Mouse (Mus musculus): Measurements from ENCODE around the gene Gpatch3. TPM values are rescaled to one million over a fixed set of nuclear protein-coding genes. Genes with fewer than 3 reads are reported as not detected.

Gene Gpatch3
- polyA plus RNA-seq, 1 experiment from 2014 or later = 4.5 TPM

DNA sequence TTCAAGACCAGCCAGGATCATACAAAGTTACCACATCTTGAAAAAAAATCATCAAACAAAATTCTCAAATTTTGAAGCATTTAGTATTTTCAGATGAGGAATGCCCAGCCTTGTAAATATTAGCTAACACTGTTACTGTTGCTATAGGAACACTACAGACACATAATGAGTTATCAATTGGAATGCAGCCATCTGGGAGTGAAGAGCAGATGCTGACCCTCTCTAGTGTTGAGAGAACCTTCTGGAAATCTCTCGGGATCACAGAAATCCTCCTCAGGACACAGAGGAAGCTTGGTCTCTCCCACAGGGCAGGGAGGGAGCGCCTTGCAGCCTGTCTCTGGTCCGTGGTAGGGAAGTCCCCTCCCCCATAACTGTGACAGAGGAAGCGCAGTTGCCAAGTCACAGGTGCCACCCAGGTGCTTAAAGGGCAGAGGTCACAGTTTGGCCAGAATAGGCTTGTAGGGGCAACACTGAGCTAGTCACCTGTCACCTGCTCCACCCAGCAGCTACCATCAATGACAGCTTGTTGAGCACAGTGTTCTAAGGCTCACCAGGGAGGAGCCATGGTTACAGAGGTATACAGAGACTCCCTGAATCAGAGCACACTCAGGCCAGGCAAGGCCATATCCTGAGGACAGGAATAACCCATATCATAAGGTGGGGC is 45.1 kb downstream of the Gpatch3 start:
- TF ChIP-seq EP300 (IDR thresholded peaks at IDR 0.05; ENCODE audit: low read depth) (no peak), CTCF (IDR thresholded peaks at IDR 0.05; ENCODE audit: low read depth) (no peak)
- no peak overlapping the region for H3K27ac ChIP-seq (ENCODE audit: low read depth)
- no peaks in the 10 kb centered on the region for H3K9me3 ChIP-seq (ENCODE audit: low read length)
- H3K4me3 ChIP-seq (ENCODE audit: low read depth, low read length) = no peak overlapping the region
- DNase-seq = no peak
- no peak overlapping the region for H3K9ac ChIP-seq (replicated peaks)
- 0 out of 2 replicates have a peak, but pooled peaks cover 15% of the 10 kb centered on the region for H3K36me3 ChIP-seq (replicated peaks; ENCODE audit: insufficient read depth, low read length)
- no peak overlapping the region for H3K4me2 ChIP-seq (ENCODE audit: low read depth, low read length)
- ATAC-seq = peak; percentile 12; the same call in 1 of the 2 replicates
- WGBS (ENCODE audit: insufficient replicate concordance) = 51% methylated on average over 4 of the region's 4 CpGs
- no peaks in the 10 kb centered on the region for H3K27me3 ChIP-seq (ENCODE audit: insufficient read depth, low read length)
- peaks cover 22% of the 10 kb centered on the region for H3K4me1 ChIP-seq (ENCODE audit: insufficient read depth)

DNA sequence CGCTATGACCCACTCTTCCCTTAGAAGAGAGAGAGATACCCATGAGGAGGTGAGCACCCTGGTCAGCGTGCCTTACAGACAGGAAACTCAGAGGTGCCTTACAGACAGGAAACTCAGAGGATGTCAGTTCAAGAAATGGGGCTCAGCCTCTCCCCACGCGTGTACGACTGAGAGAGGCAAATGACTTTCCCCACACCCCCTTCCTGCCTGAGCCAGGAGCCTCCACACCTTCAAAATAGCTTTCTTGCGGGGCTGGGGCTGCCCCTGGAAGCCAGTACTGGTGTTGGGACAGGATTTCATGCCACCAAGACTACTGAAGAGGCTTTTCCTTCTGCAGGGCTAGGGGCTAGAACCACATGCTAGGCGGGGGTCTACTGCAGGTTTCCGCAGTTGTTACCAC is 46.1 kb downstream of the Gpatch3 start:
- Histone ChIP-seq H3K4me3 (ENCODE audit: low read depth, low read length) (no peak overlapping the region), H3K4me2 (ENCODE audit: low read depth, low read length) (no peak overlapping the region), H3K36me3 (replicated peaks; ENCODE audit: insufficient read depth, low read length) (0 out of 2 replicates have a peak, but pooled peaks cover 12% of the 10 kb centered on the region), H3K9me3 (ENCODE audit: low read length) (no peaks in the 10 kb centered on the region), H3K27ac (ENCODE audit: low read depth) (peak overlapping the region; percentile 48; the same call in 1 of the 2 replicates), H3K4me1 (ENCODE audit: insufficient read depth) (peaks cover 32% of the 10 kb centered on the region), H3K9ac (replicated peaks) (no peak overlapping the region), H3K27me3 (ENCODE audit: insufficient read depth, low read length) (no peaks in the 10 kb centered on the region)
- WGBS (ENCODE audit: insufficient replicate concordance) = 63% methylated on average over 8 of the region's 8 CpGs
- TF ChIP-seq CTCF (IDR thresholded peaks at IDR 0.05; ENCODE audit: low read depth) (no peak), EP300 (IDR thresholded peaks at IDR 0.05; ENCODE audit: low read depth) (no peak)
- ATAC-seq (no peak), DNase-seq (no peak)

DNA sequence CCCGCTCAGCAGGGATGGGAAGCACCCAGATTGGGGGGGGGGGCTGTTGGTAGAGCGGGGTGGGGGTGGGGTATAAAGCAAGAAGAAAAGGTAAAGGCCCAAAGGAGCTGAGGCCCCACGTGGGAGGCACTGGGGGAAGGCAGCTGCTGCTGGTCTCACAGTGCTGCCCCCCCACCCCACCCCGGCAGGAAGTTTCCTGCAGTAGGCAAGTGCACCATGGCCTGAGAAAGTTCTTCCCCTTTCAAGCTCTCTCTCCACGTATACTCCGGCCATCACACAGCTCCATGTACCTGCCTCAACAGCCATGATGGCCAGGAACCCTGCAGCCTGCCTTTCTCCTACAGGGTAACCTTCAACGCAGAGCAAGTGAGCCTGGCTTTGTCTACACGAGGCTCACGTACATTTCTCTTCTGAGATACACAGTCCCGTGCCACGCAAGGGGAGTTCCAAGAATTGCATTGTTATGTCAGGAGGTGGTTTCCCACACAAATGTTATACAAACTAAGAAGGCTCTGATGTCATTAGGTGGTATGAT is 47.7 kb downstream of the Gpatch3 start:
- WGBS (ENCODE audit: insufficient replicate concordance) = 50% methylated on average over 11 of the region's 11 CpGs
- no peak overlapping the region for H3K4me2 ChIP-seq (ENCODE audit: low read depth, low read length)
- no peak for DNase-seq
- H3K27ac ChIP-seq (ENCODE audit: low read depth) = 0 out of 2 replicates have a peak overlapping the region, but pooled peaks have one; percentile 45
- no peak overlapping the region for H3K4me3 ChIP-seq (ENCODE audit: low read depth, low read length)
- no peaks in the 10 kb centered on the region for H3K9me3 ChIP-seq (ENCODE audit: low read length)
- peaks cover 36% of the 10 kb centered on the region for H3K4me1 ChIP-seq (ENCODE audit: insufficient read depth)
- no peak overlapping the region for H3K9ac ChIP-seq (replicated peaks)
- H3K36me3 ChIP-seq (replicated peaks; ENCODE audit: insufficient read depth, low read length) = peaks cover 18% of the 10 kb centered on the region; the same call in 1 of the 2 replicates
- no peaks in the 10 kb centered on the region for H3K27me3 ChIP-seq (ENCODE audit: insufficient read depth, low read length)
- TF ChIP-seq CTCF (IDR thresholded peaks at IDR 0.05; ENCODE audit: low read depth) = no peak
- no peak for TF ChIP-seq EP300 (IDR thresholded peaks at IDR 0.05; ENCODE audit: low read depth)
- ATAC-seq = no peak

DNA sequence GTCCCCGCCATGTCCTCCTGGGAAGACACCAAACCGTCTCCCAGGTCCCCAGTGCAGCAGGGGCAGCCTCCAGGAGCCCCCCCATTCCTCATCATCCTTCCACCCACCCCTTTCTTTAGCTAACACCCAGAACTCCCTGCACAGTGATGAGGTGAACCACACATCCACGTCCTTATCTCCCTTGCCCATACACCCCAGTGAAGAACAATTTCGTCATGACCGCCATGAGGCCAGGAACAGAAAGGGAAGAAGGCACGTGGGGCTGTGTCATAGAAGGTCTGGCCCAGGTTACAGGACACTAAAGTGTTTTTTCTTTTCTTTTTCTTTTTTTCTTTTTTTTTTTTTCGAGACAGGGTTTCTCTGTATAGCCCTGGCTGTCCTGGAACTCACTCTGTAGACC is 50.3 kb downstream of the Gpatch3 start:
- no peak overlapping the region for H3K4me2 ChIP-seq (ENCODE audit: low read depth, low read length)
- no peaks in the 10 kb centered on the region for H3K27me3 ChIP-seq (ENCODE audit: insufficient read depth, low read length)
- peaks cover 18% of the 10 kb centered on the region; the same call in 1 of the 2 replicates for H3K36me3 ChIP-seq (replicated peaks; ENCODE audit: insufficient read depth, low read length)
- peak overlapping the region; percentile 85; the same call in 1 of the 2 replicates for H3K27ac ChIP-seq (ENCODE audit: low read depth)
- peak; percentile 65; the same call in 1 of the 2 replicates for TF ChIP-seq EP300 (IDR thresholded peaks at IDR 0.05; ENCODE audit: low read depth)
- no peak for TF ChIP-seq CTCF (IDR thresholded peaks at IDR 0.05; ENCODE audit: low read depth)
- DNase-seq (no peak), ATAC-seq (peak; percentile 73)
- H3K4me1 ChIP-seq (ENCODE audit: insufficient read depth) = peaks cover 33% of the 10 kb centered on the region
- H3K9me3 ChIP-seq (ENCODE audit: low read length) = no peaks in the 10 kb centered on the region
- H3K4me3 ChIP-seq (ENCODE audit: low read depth, low read length) = no peak overlapping the region
- WGBS (ENCODE audit: insufficient replicate concordance) = 54% methylated on average over 7 of the region's 7 CpGs
- H3K9ac ChIP-seq (replicated peaks) = no peak overlapping the region

DNA sequence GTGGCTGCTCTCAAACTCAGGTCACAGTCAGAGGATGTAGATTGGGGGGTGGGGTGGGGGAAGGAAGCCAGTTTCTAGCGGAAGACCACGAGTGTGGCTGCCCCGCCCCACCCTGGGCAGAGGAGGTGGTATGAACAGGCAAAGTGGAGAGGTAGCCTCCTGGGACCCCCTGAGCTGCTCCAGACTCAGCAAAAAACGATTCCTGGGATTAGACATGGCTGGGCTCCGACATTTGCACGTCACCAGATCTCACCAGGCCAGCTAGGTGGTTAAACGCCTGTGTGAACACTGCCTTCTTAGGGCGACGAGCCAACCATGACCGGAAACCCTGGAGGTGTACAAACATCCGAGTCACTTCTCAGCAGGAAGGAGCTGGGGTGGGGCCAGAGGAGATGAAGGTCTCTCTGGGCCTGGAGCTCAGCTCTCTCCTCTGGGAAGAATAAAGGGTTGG is 51.1 kb downstream of the Gpatch3 start:
- peak; percentile 64 for DNase-seq
- H3K4me2 ChIP-seq (ENCODE audit: low read depth, low read length) = peak overlapping the region; percentile 22; the same call in 1 of the 2 replicates
- H3K36me3 ChIP-seq (replicated peaks; ENCODE audit: insufficient read depth, low read length) = peaks cover 18% of the 10 kb centered on the region; the same call in 1 of the 2 replicates
- no peaks in the 10 kb centered on the region for H3K9me3 ChIP-seq (ENCODE audit: low read length)
- TF ChIP-seq CTCF (IDR thresholded peaks at IDR 0.05; ENCODE audit: low read depth) = 0 out of 2 replicates have a peak, but pooled peaks have one; percentile 1
- TF ChIP-seq EP300 (IDR thresholded peaks at IDR 0.05; ENCODE audit: low read depth) = peak; percentile 27; the same call in 1 of the 2 replicates
- H3K9ac ChIP-seq (replicated peaks) = no peak overlapping the region
- H3K4me3 ChIP-seq (ENCODE audit: low read depth, low read length) = no peak overlapping the region
- H3K4me1 ChIP-seq (ENCODE audit: insufficient read depth) = peaks cover 28% of the 10 kb centered on the region
- peak; percentile 63 for ATAC-seq
- H3K27me3 ChIP-seq (ENCODE audit: insufficient read depth, low read length) = no peaks in the 10 kb centered on the region
- WGBS (ENCODE audit: insufficient replicate concordance) = 34% methylated on average over 11 of the region's 11 CpGs
- H3K27ac ChIP-seq (ENCODE audit: low read depth) = peak overlapping the region; percentile 85

DNA sequence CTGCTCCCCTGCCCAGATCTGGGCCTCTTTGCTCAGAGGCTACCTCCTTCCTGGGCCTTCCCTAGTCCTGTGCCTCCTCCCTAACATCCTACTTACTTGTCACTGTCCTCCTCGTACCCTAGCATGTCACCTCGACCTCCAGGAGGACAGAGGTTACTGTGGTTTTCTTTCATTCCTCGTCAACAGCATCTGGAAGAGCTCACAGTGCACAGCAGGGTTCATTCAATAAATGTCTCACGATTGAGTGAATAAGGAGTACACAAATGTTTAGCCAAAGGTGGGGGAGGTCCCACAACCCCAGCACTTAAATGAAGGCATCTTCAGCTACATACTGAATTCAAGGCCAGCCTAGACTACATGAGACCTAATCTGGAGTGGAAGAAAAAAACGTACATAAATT is 51.7 kb downstream of the Gpatch3 start:
- peak; percentile 4; the same call in 1 of the 2 replicates for ATAC-seq
- Histone ChIP-seq H3K4me1 (ENCODE audit: insufficient read depth) (peaks cover 29% of the 10 kb centered on the region), H3K4me2 (ENCODE audit: low read depth, low read length) (no peak overlapping the region), H3K36me3 (replicated peaks; ENCODE audit: insufficient read depth, low read length) (peaks cover 18% of the 10 kb centered on the region; the same call in 1 of the 2 replicates), H3K27ac (ENCODE audit: low read depth) (peak overlapping the region; percentile 85), H3K27me3 (ENCODE audit: insufficient read depth, low read length) (no peaks in the 10 kb centered on the region), H3K4me3 (ENCODE audit: low read depth, low read length) (no peak overlapping the region), H3K9me3 (ENCODE audit: low read length) (no peaks in the 10 kb centered on the region), H3K9ac (replicated peaks) (no peak overlapping the region)
- DNase-seq = no peak
- 50% methylated on average over 5 of the region's 5 CpGs for WGBS (ENCODE audit: insufficient replicate concordance)
- no peak for TF ChIP-seq CTCF (IDR thresholded peaks at IDR 0.05; ENCODE audit: low read depth)
- TF ChIP-seq EP300 (IDR thresholded peaks at IDR 0.05; ENCODE audit: low read depth) = no peak
